Mouse (Mus musculus) cerebellum, adult 2 months (tissue): ENCODE results near the gene Stxbp5. TPM values are rescaled to one million over a fixed set of nuclear protein-coding genes. Genes with fewer than 3 reads are reported as not detected.

Source experiments
- DNase-seq, 2 experiments: peaks; one replicate each; pipeline ENCODE4 v3.0.0; 2021
- H3K27ac ChIP-seq: fragments of 200-500 bp; 2 replicates; pipeline ENCODE4 v1.5.1; 2012; ENCODE audit warnings: low read length, control low read depth, inconsistent platforms; ENCODE audit not compliant: insufficient read depth
- H3K27me3 ChIP-seq: fragments of 200-500 bp; 2 replicates; pipeline ENCODE4 v1.6.1; 2012; ENCODE audit warnings: inconsistent platforms, mild to moderate bottlenecking, low read length, moderate library complexity; ENCODE audit not compliant: control insufficient read depth, insufficient read depth
- H3K4me1 ChIP-seq: fragments of 200-500 bp; 2 replicates; pipeline ENCODE4 v1.6.1; 2011; ENCODE audit warnings: low read length; ENCODE audit not compliant: control insufficient read depth, insufficient read depth
- H3K4me3 ChIP-seq: fragments of 200-500 bp; replicated peaks from 2 replicates; pipeline ENCODE3; 2011; ENCODE audit warnings: mild to moderate bottlenecking, low read depth, low read length, control low read depth; ENCODE audit not compliant: insufficient read depth
- CTCF ChIP-seq: fragments of 200-500 bp; IDR thresholded peaks from 2 replicates; pipeline ENCODE4 v1.5.1; 2011; ENCODE audit warnings: low read depth, mild to moderate bottlenecking, control low read depth, low read length, moderate library complexity, borderline replicate concordance; ENCODE audit not compliant: insufficient read depth
- POLR2A ChIP-seq: fragments of 200-500 bp; IDR thresholded peaks from 2 replicates; pipeline ENCODE4 v1.6.1; 2011; ENCODE audit warnings: low read length, control low read depth, borderline replicate concordance; ENCODE audit not compliant: insufficient read depth
- WGBS: fragments of 180-500 bp; shearing (Covaris S2); methylation state at CpG from one replicate; pipeline ENCODE4 v1.1.7; 2018; 5-methylcytosine and 5-hydroxymethylcytosine counted together
- polyA plus RNA-seq: library from polyadenylated mRNA; depleted of rRNA; stranded (reverse); fragments of >200 nt; gene quantifications from 2 replicates; pipeline ENCODE4 v1.2.3, GENCODE M21; 2012

Gene Stxbp5
- polyA plus RNA-seq, 1 experiment, result 30.9 TPM

GRCm38 (mm10) chr10:9790947-9791346 is 109.9 kb downstream of the Stxbp5 start:
- 94% methylated on average over 3 of the region's 3 CpGs for WGBS
- Histone ChIP-seq H3K4me1 (no peaks in the 10 kb centered on the region), H3K4me3 (no peak overlapping the region), H3K27me3 (no peaks in the 10 kb centered on the region), H3K27ac (no peak overlapping the region)
- no peak for DNase-seq
- TF ChIP-seq POLR2A, result no peak
- TF ChIP-seq CTCF, result no peak

GRCm38 (mm10) chr10:9786461-9786860 is 114.4 kb downstream of the Stxbp5 start:
- no peak overlapping the region for H3K4me3 ChIP-seq
- no peaks in the 10 kb centered on the region for H3K27me3 ChIP-seq
- no peaks in the 10 kb centered on the region for H3K4me1 ChIP-seq
- TF ChIP-seq POLR2A, result no peak
- TF ChIP-seq CTCF, result no peak
- H3K27ac ChIP-seq, result no peak overlapping the region
- no peak for DNase-seq
- WGBS, result 85% methylated on average over 11 of the region's 11 CpGs

GRCm38 (mm10) chr10:9785651-9786050 is 115.2 kb downstream of the Stxbp5 start:
- Histone ChIP-seq H3K27me3 (no peaks in the 10 kb centered on the region), H3K4me1 (no peaks in the 10 kb centered on the region), H3K27ac (no peak overlapping the region), H3K4me3 (no peak overlapping the region)
- no peak for DNase-seq
- TF ChIP-seq POLR2A (no peak), CTCF (no peak)
- 88% methylated on average over 6 of the region's 6 CpGs for WGBS

DNA sequence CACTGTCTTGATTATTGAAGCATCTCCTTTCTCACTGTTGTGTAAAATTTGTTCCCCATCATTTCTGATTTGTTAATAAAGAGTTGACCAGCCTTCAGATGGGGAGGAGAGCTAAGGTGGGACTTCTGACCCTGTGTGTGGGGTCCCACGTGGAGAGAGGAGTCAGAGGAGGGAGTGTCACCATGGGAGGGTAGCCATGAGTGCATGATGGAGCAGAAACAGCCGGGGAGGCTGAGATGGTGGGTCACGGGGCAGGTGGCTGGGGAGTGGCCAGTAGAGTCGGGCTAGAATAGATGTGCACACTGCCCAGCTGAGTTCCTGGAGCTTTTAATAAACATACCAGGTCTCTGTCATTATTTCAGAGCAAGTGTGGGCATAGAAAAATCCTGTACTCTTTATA is 121.0 kb downstream of the Stxbp5 start:
- no peaks in the 10 kb centered on the region for H3K4me1 ChIP-seq
- WGBS, result 39% methylated on average over 4 of the region's 4 CpGs
- no peak for DNase-seq
- H3K4me3 ChIP-seq, result no peak overlapping the region
- H3K27me3 ChIP-seq, result no peaks in the 10 kb centered on the region
- no peak overlapping the region for H3K27ac ChIP-seq
- TF ChIP-seq POLR2A, result no peak
- no peak for TF ChIP-seq CTCF

- 69% methylated on average over 12 of the region's 12 CpGs for WGBS
- no peak for DNase-seq
- Histone ChIP-seq H3K4me3 (no peak overlapping the region), H3K27ac (no peak overlapping the region), H3K4me1 (no peaks in the 10 kb centered on the region), H3K27me3 (no peaks in the 10 kb centered on the region)
- TF ChIP-seq POLR2A (no peak), CTCF (no peak)
These were observed 130.6 kb downstream of the Stxbp5 start for GRCm38 (mm10) chr10:9770261-9770660.

DNA sequence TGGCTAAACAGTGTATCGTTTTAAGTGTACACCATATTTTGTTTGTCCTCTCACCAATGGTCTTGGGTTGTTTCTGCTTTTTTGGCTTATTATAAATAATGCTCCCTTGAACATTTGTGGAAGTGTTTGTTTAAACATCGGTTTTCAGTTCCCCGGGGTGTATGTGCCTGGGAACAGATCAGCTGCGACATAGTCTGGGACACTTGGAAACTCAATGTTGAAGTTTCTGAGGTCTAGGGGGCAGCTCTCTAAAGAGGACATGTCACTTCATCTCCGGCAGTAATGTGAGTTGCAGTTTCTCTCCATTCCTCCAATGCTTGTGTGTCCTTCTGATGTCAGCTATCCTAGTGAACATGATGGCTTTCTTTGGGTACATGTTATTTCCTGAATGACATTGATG is 137.0 kb downstream of the Stxbp5 start:
- 93% methylated on average over 5 of the region's 5 CpGs for WGBS
- DNase-seq, result no peak
- no peak for TF ChIP-seq POLR2A
- Histone ChIP-seq H3K4me1 (no peaks in the 10 kb centered on the region), H3K4me3 (no peak overlapping the region), H3K27me3 (no peaks in the 10 kb centered on the region), H3K27ac (no peak overlapping the region)

GRCm38 (mm10) chr10:9760264-9760663 is 140.6 kb downstream of the Stxbp5 start:
- 89% methylated on average over 8 of the region's 8 CpGs for WGBS
- DNase-seq, result no peak

GRCm38 (mm10) chr10:9756546-9756945 is 144.3 kb downstream of the Stxbp5 start:
- Histone ChIP-seq H3K27ac (no peak overlapping the region), H3K4me1 (no peaks in the 10 kb centered on the region), H3K27me3 (no peaks in the 10 kb centered on the region), H3K4me3 (no peak overlapping the region)
- DNase-seq, result no peak
- 68% methylated on average over 6 of the region's 6 CpGs for WGBS
- TF ChIP-seq CTCF (no peak), POLR2A (no peak)

More at GRCm38 (mm10) chr10:9760264-9760663, 140.6 kb downstream of the Stxbp5 start:
- no peak for TF ChIP-seq CTCF
- no peak for TF ChIP-seq POLR2A
- Histone ChIP-seq H3K4me1 (no peaks in the 10 kb centered on the region), H3K27me3 (no peaks in the 10 kb centered on the region), H3K4me3 (no peak overlapping the region), H3K27ac (no peak overlapping the region)
